Mouse (Mus musculus) bone marrow, adult 2 months (tissue): ENCODE data around the gene Gm49387.

Source experiments
- CTCF ChIP-seq: fragments of 200-500 bp; IDR thresholded peaks from 2 replicates; pipeline ENCODE4 v1.5.1; 2011; ENCODE audit warnings: low read length, control low read depth; ENCODE audit not compliant: control insufficient read depth, insufficient read depth
- POLR2A ChIP-seq: fragments of 200-500 bp; IDR thresholded peaks from 2 replicates; pipeline ENCODE4 v1.6.1; 2011; ENCODE audit warnings: low read depth, mild to moderate bottlenecking, control low read depth, low read length, borderline replicate concordance; ENCODE audit not compliant: control insufficient read depth

GRCm38 (mm10) chr14:31653101-31653875 lies 12.6 kb upstream of the Gm49387 start:
- TF ChIP-seq POLR2A (no peak), CTCF (no peak)
